Mouse (Mus musculus): ENCODE measurements at regions not wholly inside any gene's neighbourhood (a gene's known extent, or its start where the extent isn't known, plus 50 kb on each side); places are given as distances from the start of the nearest gene placed in this dataset.

DNA sequence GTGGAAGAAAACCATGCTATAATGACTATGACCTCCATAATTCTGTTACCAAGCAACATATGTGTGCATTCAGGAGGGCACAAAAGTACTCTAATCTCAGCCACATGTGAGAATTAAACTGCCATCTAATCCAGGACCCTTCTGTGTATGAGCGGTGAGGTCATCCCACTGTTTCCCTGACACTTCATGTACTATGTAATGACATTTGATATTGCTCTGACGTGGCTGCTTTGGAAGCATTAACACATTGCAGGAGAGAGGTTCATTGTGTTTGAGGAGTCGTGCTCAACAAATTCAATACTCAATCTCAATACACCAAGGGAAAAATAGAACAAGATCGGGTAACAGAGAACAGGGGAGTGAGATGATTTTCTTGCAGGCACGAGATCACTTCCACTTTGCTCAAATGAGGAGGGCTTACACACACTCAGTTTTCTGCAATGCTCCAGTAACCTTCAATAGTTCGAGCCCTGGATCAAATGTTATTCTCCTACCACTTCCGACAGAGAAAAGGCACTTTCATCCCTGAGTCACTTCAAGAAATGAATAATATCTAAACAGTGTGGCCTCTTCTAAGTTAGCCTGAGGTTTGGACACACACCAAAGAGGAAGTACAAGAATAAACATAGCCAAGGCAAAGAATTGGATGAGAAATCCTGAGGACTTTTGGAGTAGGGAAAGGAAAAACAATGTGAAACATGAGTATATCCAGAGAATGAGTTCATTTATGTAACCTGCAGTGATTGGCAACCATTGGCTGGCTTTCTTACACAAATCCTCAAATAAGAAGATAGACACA lies 510.7 kb upstream of the Slit2 start:
- no peaks in the 10 kb centered on the region for H3K9me3 ChIP-seq (ENCODE audit: control insufficient read depth, low read length)
- no peaks in the 10 kb centered on the region for H3K36me3 ChIP-seq (replicated peaks; ENCODE audit: control insufficient read depth, insufficient read depth)
- H3K4me1 ChIP-seq (replicated peaks; ENCODE audit: control insufficient read depth, insufficient read depth, low read length), result no peaks in the 10 kb centered on the region
- H3K9ac ChIP-seq, result no peak overlapping the region
- WGBS, result 58% methylated on average over 7 of the region's 7 CpGs
- H3K27ac ChIP-seq, result no peak overlapping the region
- no peak overlapping the region for H3K4me3 ChIP-seq (replicated peaks; ENCODE audit: low read length)
- ATAC-seq (ENCODE audit: low FRiP score), result no peak
- no peak for DNase-seq (ENCODE audit: low spot score)
- H3K27me3 ChIP-seq (ENCODE audit: control insufficient read depth, insufficient read depth, low read length), result no peaks in the 10 kb centered on the region
- H3K4me2 ChIP-seq (replicated peaks), result no peak overlapping the region

DNA sequence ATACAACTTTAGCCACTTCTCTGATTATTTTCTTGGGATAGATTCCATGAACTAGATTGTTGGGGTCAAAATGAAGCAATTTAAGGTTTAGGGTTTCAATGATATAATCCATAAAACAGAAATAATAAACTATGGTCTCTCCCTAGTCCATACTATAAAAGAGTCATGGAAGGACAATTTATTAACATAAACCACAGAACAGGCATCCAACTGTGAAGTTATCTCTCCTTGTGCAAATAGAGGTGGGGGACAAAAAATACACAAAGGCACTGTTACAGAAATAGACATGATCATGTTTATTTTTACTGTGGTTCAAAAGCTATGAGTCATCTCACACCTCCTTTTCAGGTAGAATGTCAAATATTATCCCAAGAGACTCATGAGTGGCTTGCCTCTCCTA lies 503.0 kb upstream of the Slit2 start:
- Histone ChIP-seq H3K4me3 (replicated peaks; ENCODE audit: low read length) (no peak overlapping the region), H3K9me3 (ENCODE audit: control insufficient read depth, low read length) (no peaks in the 10 kb centered on the region), H3K27ac (no peak overlapping the region), H3K4me2 (replicated peaks) (no peak overlapping the region), H3K4me1 (replicated peaks; ENCODE audit: control insufficient read depth, insufficient read depth, low read length) (no peaks in the 10 kb centered on the region), H3K36me3 (replicated peaks; ENCODE audit: control insufficient read depth, insufficient read depth) (no peaks in the 10 kb centered on the region), H3K9ac (no peak overlapping the region), H3K27me3 (ENCODE audit: control insufficient read depth, insufficient read depth, low read length) (no peaks in the 10 kb centered on the region)
- DNase-seq (ENCODE audit: low spot score), result no peak
- ATAC-seq (ENCODE audit: low FRiP score), result no peak

DNA sequence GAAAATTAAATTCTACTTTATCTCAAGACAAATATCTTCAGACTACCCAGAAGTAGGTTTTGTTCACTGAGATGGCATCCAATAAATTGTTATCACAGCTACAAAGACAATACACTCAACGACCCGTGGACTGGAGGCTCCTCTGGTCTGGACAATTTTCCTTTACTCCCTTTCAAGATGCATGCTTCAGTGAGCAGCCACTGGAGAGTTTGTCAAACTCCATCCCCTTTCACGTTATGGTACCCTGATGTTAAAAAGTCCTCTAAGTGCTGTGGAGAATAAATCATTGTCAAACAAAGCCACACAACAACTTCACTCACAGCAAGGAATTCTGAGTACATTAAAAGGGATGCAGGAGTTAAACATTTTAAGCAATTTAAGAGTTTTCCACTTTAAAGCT lies 486.7 kb upstream of the Slit2 start:
- no peaks in the 10 kb centered on the region for H3K36me3 ChIP-seq (replicated peaks; ENCODE audit: control insufficient read depth, insufficient read depth)
- no peak overlapping the region for H3K4me2 ChIP-seq (replicated peaks)
- H3K4me3 ChIP-seq (replicated peaks; ENCODE audit: low read length), result no peak overlapping the region
- ATAC-seq (ENCODE audit: low FRiP score) (no peak), DNase-seq (ENCODE audit: low spot score) (no peak)
- H3K4me1 ChIP-seq (replicated peaks; ENCODE audit: control insufficient read depth, insufficient read depth, low read length), result no peaks in the 10 kb centered on the region
- no peak overlapping the region for H3K9ac ChIP-seq
- no peaks in the 10 kb centered on the region for H3K27me3 ChIP-seq (ENCODE audit: control insufficient read depth, insufficient read depth, low read length)
- H3K9me3 ChIP-seq (ENCODE audit: control insufficient read depth, low read length), result no peaks in the 10 kb centered on the region
- no peak overlapping the region for H3K27ac ChIP-seq
- WGBS, result 9% methylated on average over 3 of the region's 3 CpGs

DNA sequence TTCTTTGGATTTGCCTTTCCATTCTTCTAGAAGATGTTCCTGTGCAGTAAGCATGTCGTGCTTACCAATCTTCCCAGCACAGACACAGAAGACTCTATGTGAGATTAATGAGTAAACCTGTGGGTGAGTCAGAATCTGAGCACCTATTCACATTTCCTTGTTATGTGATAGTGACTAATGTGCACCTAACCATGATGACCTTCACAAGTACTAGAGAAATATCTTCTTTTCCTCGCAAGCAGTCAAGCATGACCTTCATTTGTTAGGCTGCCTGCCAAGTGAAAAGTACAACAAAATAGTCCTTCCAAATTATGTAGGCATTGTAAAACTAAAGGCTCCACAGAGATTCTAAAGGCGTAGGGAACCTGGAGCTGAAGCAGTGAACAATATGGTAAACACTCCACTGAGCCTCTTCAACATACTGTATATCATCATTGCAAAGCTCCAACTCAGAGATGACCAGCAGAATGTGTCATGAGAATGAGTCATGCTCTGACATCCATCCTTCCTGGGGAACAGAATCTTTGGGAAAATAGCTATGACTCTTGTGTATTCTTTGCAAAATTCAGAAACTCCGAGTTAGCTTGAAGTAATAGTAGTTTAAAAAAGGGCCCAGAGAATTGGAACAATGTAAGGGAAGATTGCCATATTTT lies 480.0 kb upstream of the Slit2 start:
- Histone ChIP-seq H3K27me3 (ENCODE audit: control insufficient read depth, insufficient read depth, low read length) (no peaks in the 10 kb centered on the region), H3K36me3 (replicated peaks; ENCODE audit: control insufficient read depth, insufficient read depth) (no peaks in the 10 kb centered on the region), H3K9me3 (ENCODE audit: control insufficient read depth, low read length) (no peaks in the 10 kb centered on the region), H3K4me2 (replicated peaks) (no peak overlapping the region), H3K4me3 (replicated peaks; ENCODE audit: low read length) (no peak overlapping the region), H3K4me1 (replicated peaks; ENCODE audit: control insufficient read depth, insufficient read depth, low read length) (no peaks in the 10 kb centered on the region), H3K27ac (no peak overlapping the region), H3K9ac (no peak overlapping the region)
- DNase-seq (ENCODE audit: low spot score) (no peak), ATAC-seq (ENCODE audit: low FRiP score) (no peak)
- 73% methylated on average over 4 of the region's 4 CpGs for WGBS

DNA sequence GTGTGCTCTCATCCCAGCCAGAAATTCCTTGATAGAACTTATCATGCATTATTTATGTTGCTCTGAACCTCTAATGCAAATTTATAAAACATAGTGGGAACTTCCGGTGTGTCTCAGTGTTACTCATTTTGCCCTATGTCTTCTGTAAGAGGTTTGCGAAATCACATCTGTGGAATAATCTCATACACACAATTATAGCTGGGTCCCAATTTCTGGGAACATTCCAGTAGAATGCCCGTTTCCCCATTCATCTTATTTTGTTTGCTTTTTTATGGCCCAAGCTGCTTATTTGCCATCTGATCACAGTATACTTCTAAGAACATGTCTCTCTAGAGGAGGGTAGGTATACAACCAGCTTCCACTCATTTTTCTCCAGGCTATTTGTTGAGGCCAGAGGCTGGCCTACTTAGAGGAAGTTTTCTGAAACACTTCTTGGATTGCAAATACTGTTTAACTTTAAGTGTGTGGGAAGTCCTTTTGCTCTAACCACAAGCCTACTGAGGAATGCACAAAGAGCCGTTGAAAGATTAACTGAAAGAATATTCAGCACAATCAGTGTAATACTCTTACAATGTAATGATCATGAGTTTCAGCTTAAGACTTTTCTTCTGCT lies 474.1 kb upstream of the Slit2 start:
- Histone ChIP-seq H3K9ac (no peak overlapping the region), H3K4me1 (replicated peaks; ENCODE audit: control insufficient read depth, insufficient read depth, low read length) (no peaks in the 10 kb centered on the region), H3K27me3 (ENCODE audit: control insufficient read depth, insufficient read depth, low read length) (no peaks in the 10 kb centered on the region), H3K4me2 (replicated peaks) (no peak overlapping the region), H3K36me3 (replicated peaks; ENCODE audit: control insufficient read depth, insufficient read depth) (no peaks in the 10 kb centered on the region), H3K27ac (no peak overlapping the region), H3K9me3 (ENCODE audit: control insufficient read depth, low read length) (no peaks in the 10 kb centered on the region), H3K4me3 (replicated peaks; ENCODE audit: low read length) (no peak overlapping the region)
- DNase-seq (ENCODE audit: low spot score) (no peak), ATAC-seq (ENCODE audit: low FRiP score) (no peak)
- WGBS, result 90% methylated on average over 4 of the region's 4 CpGs

DNA sequence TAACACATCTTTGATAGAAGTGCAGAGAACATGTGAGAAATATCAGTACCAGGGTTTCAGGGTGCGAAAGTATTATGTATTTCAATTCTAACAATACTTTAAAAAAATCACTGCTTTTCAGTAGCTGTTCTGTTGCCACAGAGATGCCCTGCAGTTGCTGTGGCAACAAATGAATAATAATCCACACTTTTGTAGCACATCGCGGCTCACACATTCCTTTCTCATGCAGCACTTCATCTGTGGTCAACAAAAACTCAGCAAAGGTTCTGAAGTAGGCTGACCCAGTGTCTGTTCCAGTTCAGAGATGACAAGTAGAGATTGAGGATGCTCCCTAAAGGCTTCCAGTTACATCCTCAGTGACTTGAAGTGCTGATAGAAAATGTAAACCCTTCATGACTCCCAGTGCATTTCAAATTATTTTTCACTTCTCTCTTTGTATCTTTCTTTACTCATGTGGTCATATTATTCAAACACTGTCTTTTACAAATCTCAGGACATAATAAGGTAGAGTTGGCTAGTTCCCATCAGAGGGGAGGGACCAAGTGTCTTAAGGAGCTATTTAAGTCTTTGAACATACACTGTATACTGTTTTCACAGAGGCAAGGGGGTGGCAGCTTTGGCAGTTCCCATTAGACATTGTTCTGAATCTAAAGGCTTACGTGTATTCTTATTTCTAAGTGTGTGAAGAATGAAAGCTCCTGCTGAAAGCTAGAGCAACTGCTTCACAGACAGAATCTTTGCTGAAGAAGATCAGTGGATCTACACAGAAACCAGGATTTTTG lies 460.6 kb upstream of the Slit2 start:
- no peak overlapping the region for H3K4me3 ChIP-seq (replicated peaks; ENCODE audit: low read length)
- ATAC-seq (ENCODE audit: low FRiP score) (no peak), DNase-seq (ENCODE audit: low spot score) (no peak)
- peaks cover 10% of the 10 kb centered on the region; the same call in 1 of the 2 replicates for H3K4me1 ChIP-seq (replicated peaks; ENCODE audit: control insufficient read depth, insufficient read depth, low read length)
- H3K36me3 ChIP-seq (replicated peaks; ENCODE audit: control insufficient read depth, insufficient read depth), result no peaks in the 10 kb centered on the region
- H3K4me2 ChIP-seq (replicated peaks), result no peak overlapping the region
- no peaks in the 10 kb centered on the region for H3K9me3 ChIP-seq (ENCODE audit: control insufficient read depth, low read length)
- no peak overlapping the region for H3K9ac ChIP-seq
- no peak overlapping the region for H3K27ac ChIP-seq
- no peaks in the 10 kb centered on the region for H3K27me3 ChIP-seq (ENCODE audit: control insufficient read depth, insufficient read depth, low read length)
- 21% methylated on average over 4 of the region's 4 CpGs for WGBS

DNA sequence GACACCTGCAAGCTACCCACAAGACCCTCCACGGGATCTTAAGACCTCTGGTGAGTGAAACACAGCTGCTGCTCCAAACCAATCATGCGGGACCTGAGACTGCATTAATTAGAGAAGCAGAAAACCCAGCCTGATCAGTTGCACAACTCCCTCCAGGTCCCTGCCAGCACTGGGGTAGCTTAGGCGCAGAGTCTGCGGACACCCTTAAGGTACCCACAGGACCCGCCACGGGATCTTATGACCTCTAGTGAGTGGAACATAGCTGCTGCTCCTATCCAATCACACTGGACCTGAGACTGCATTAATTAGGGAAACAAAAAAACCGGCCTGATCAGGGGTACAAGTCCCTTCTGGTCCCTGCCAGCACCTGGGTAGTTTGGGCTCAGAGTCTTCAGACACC lies 454.3 kb upstream of the Slit2 start:
- no peak for DNase-seq (ENCODE audit: low spot score)
- Histone ChIP-seq H3K27me3 (ENCODE audit: control insufficient read depth, insufficient read depth, low read length) (no peaks in the 10 kb centered on the region), H3K4me2 (replicated peaks) (no peak overlapping the region), H3K4me1 (replicated peaks; ENCODE audit: control insufficient read depth, insufficient read depth, low read length) (no peaks in the 10 kb centered on the region), H3K4me3 (replicated peaks; ENCODE audit: low read length) (no peak overlapping the region), H3K9me3 (ENCODE audit: control insufficient read depth, low read length) (no peaks in the 10 kb centered on the region), H3K36me3 (replicated peaks; ENCODE audit: control insufficient read depth, insufficient read depth) (no peaks in the 10 kb centered on the region), H3K27ac (no peak overlapping the region), H3K9ac (no peak overlapping the region)
- no peak for ATAC-seq (ENCODE audit: low FRiP score)
- 92% methylated on average over 7 of the region's 7 CpGs for WGBS

DNA sequence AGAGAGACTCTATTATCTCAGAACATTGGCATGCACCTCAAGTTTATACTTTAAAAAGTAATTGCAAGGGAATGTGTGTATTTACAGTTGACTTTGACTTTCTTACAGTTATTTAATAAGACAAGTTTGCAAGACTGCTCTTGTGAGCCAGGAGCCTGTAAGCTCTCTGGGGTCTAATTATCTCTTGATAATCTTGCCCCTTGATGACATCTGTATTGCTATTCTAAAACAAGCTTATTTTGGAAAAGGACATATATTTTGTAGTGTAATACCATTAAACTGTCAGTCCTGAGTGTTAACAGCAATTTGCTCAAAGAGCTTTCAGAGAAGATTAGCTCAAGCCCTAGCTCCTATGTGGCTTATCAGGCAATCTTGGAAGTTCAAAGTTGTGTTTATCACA lies 445.4 kb upstream of the Slit2 start:
- Histone ChIP-seq H3K4me1 (replicated peaks; ENCODE audit: control insufficient read depth, insufficient read depth, low read length) (no peaks in the 10 kb centered on the region), H3K27ac (no peak overlapping the region), H3K9ac (no peak overlapping the region), H3K4me3 (replicated peaks; ENCODE audit: low read length) (no peak overlapping the region), H3K36me3 (replicated peaks; ENCODE audit: control insufficient read depth, insufficient read depth) (no peaks in the 10 kb centered on the region), H3K27me3 (ENCODE audit: control insufficient read depth, insufficient read depth, low read length) (no peaks in the 10 kb centered on the region), H3K9me3 (ENCODE audit: control insufficient read depth, low read length) (no peaks in the 10 kb centered on the region), H3K4me2 (replicated peaks) (no peak overlapping the region)
- ATAC-seq (ENCODE audit: low FRiP score) (no peak), DNase-seq (ENCODE audit: low spot score) (peak; percentile 13)

DNA sequence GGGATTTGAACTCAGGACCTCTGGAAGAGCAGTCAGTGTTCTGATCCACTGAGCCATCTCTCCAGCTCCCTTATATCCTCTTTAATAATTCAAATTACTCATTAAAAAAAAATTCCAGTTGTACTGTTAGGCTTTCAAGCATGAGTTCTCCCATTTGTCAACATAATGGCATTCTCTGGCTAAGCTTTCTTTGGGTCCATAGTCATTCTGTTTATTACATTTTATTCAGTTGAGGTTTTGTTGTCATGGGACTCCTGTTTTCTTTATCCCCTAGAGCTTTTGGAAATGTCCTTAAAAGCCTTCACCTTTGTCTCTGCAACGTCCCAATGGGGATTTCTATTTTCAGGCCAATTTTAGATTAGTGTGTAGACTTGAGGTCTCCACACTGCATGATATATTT lies 440.7 kb upstream of the Slit2 start:
- H3K27me3 ChIP-seq (ENCODE audit: control insufficient read depth, insufficient read depth, low read length), result no peaks in the 10 kb centered on the region

More for the DNA sequence above, 440.7 kb upstream of the Slit2 start:
- no peaks in the 10 kb centered on the region for H3K9me3 ChIP-seq (ENCODE audit: control insufficient read depth, low read length)
- WGBS, result 57% methylated on average over 1 of the region's 1 CpGs
- DNase-seq (ENCODE audit: low spot score) (no peak), ATAC-seq (ENCODE audit: low FRiP score) (no peak)
- H3K4me2 ChIP-seq (replicated peaks), result no peak overlapping the region
- H3K36me3 ChIP-seq (replicated peaks; ENCODE audit: control insufficient read depth, insufficient read depth), result no peaks in the 10 kb centered on the region
- H3K4me3 ChIP-seq (replicated peaks; ENCODE audit: low read length), result no peak overlapping the region
- H3K4me1 ChIP-seq (replicated peaks; ENCODE audit: control insufficient read depth, insufficient read depth, low read length), result no peaks in the 10 kb centered on the region
- H3K9ac ChIP-seq, result no peak overlapping the region
- H3K27ac ChIP-seq, result no peak overlapping the region

Data from hindbrain, embryonic 14.5 days (tissue).